Mouse (Mus musculus) splenic B cell, adult 2 months (primary cell): Measurements from ENCODE around the gene Fer.

Experiments used
- DNase-seq: peaks from one replicate; pipeline ENCODE4 v3.0.0-alpha.2; 2011; ENCODE audit warnings: low read depth, low spot score
- H3K27me3 ChIP-seq: 2 replicates; pipeline ENCODE4 v1.6.1; 2012; ENCODE audit warnings: mild to moderate bottlenecking, low read length, moderate library complexity, mixed read lengths; ENCODE audit not compliant: control insufficient read depth, poor library complexity, insufficient read depth, severe bottlenecking
- H3K36me3 ChIP-seq: 2 replicates; pipeline ENCODE4 v1.6.1; 2012; ENCODE audit warnings: mild to moderate bottlenecking, low read length, moderate library complexity, mixed read lengths; ENCODE audit not compliant: control insufficient read depth, poor library complexity, insufficient read depth, severe bottlenecking

The Fer gene

GRCm38 (mm10) chr17:63849151-63849550 lies 13.7 kb upstream of the Fer start:
- H3K27me3 ChIP-seq: no peaks in the 10 kb centered on the region
- no peak for DNase-seq
- H3K36me3 ChIP-seq: no peaks in the 10 kb centered on the region

GRCm38 (mm10) chr17:63849566-63849965 lies 13.3 kb upstream of the Fer start:
- Histone ChIP-seq H3K36me3 (no peaks in the 10 kb centered on the region), H3K27me3 (peaks cover 3% of the 10 kb centered on the region)
- peak; percentile 32 for DNase-seq

- DNase-seq: peak; percentile 59
- Histone ChIP-seq H3K27me3 (peaks cover 3% of the 10 kb centered on the region), H3K36me3 (no peaks in the 10 kb centered on the region)
Observed at GRCm38 (mm10) chr17:63850016-63850415, 12.8 kb upstream of the Fer start.

- DNase-seq: no peak
- peaks cover 3% of the 10 kb centered on the region for H3K27me3 ChIP-seq
- no peaks in the 10 kb centered on the region for H3K36me3 ChIP-seq
Observed at GRCm38 (mm10) chr17:63857023-63857544, 5.8 kb upstream of the Fer start.

- Histone ChIP-seq H3K36me3 (no peaks in the 10 kb centered on the region), H3K27me3 (no peaks in the 10 kb centered on the region)
- no peak for DNase-seq
Observed at GRCm38 (mm10) chr17:63860988-63861387, 1.9 kb upstream of the Fer start.

- H3K36me3 ChIP-seq: no peaks in the 10 kb centered on the region
- no peaks in the 10 kb centered on the region for H3K27me3 ChIP-seq
- DNase-seq: no peak
Observed at GRCm38 (mm10) chr17:63862399-63862798, 463 bp upstream of the Fer start.

GRCm38 (mm10) chr17:63863647-63864149 lies 836 bp downstream of the Fer start, which contains the start of gene A930002H24Rik:
Gene A930002H24Rik (minus strand): TSS chr17:63863791.
- no peaks in the 10 kb centered on the region for H3K27me3 ChIP-seq
- no peaks in the 10 kb centered on the region for H3K36me3 ChIP-seq
- peak; percentile 87 for DNase-seq

GRCm38 (mm10) chr17:63864171-63864571 lies 1.3 kb downstream of the Fer start:
- DNase-seq: no peak
- no peaks in the 10 kb centered on the region for H3K36me3 ChIP-seq
- H3K27me3 ChIP-seq: no peaks in the 10 kb centered on the region

GRCm38 (mm10) chr17:63871773-63872172 lies 8.9 kb downstream of the Fer start:
- Histone ChIP-seq H3K36me3 (no peaks in the 10 kb centered on the region), H3K27me3 (no peaks in the 10 kb centered on the region)
- DNase-seq: no peak

GRCm38 (mm10) chr17:63878889-63879288 lies 16.0 kb downstream of the Fer start:
- no peak for DNase-seq
- H3K36me3 ChIP-seq: no peaks in the 10 kb centered on the region
- H3K27me3 ChIP-seq: no peaks in the 10 kb centered on the region

GRCm38 (mm10) chr17:63880009-63880408 lies 17.1 kb downstream of the Fer start:
- Histone ChIP-seq H3K36me3 (no peaks in the 10 kb centered on the region), H3K27me3 (no peaks in the 10 kb centered on the region)
- no peak for DNase-seq

- no peak for DNase-seq
- H3K36me3 ChIP-seq: no peaks in the 10 kb centered on the region
- no peaks in the 10 kb centered on the region for H3K27me3 ChIP-seq
Observed at GRCm38 (mm10) chr17:63886988-63887387, 24.1 kb downstream of the Fer start.

GRCm38 (mm10) chr17:63890611-63891010 lies 27.7 kb downstream of the Fer start:
- DNase-seq: no peak
- Histone ChIP-seq H3K27me3 (no peaks in the 10 kb centered on the region), H3K36me3 (no peaks in the 10 kb centered on the region)

GRCm38 (mm10) chr17:63895829-63896228 lies 33.0 kb downstream of the Fer start:
- DNase-seq: no peak
- H3K36me3 ChIP-seq: no peaks in the 10 kb centered on the region
- no peaks in the 10 kb centered on the region for H3K27me3 ChIP-seq

- Histone ChIP-seq H3K36me3 (no peaks in the 10 kb centered on the region), H3K27me3 (no peaks in the 10 kb centered on the region)
- peak; percentile 3 for DNase-seq
Observed at GRCm38 (mm10) chr17:63897050-63897449, 34.2 kb downstream of the Fer start.

GRCm38 (mm10) chr17:63909297-63909696 lies 46.4 kb downstream of the Fer start:
- H3K36me3 ChIP-seq: no peaks in the 10 kb centered on the region
- DNase-seq: no peak
- no peaks in the 10 kb centered on the region for H3K27me3 ChIP-seq
